Mouse (Mus musculus) layer of hippocampus, adult 8-10 months (tissue): Measurements from ENCODE around the gene Pcdh8. TPM values are rescaled to one million over a fixed set of nuclear protein-coding genes. Genes with fewer than 3 reads are reported as not detected.

ENCODE experiments used
- DNase-seq, 2 experiments: peaks; one replicate each; pipeline ENCODE4 v3.0.0; 2022; ENCODE audit warnings: low spot score in 2 of 2
- microRNA-seq, 2 experiments: library from miRNA; unstranded; fragments of <30 nt; microRNA quantifications; one replicate each; pipeline ENCODE4 v1.2.0; 2022
- total RNA-seq, 4 experiments: library from RNA; stranded (reverse); gene quantifications; 2 replicates each; pipeline ENCODE4 v1.2.4; 2022

The Pcdh8 gene
- total RNA-seq, 4 experiments from 2014 or later, result 62.3 to 64.6 (median 63.1) TPM

DNA sequence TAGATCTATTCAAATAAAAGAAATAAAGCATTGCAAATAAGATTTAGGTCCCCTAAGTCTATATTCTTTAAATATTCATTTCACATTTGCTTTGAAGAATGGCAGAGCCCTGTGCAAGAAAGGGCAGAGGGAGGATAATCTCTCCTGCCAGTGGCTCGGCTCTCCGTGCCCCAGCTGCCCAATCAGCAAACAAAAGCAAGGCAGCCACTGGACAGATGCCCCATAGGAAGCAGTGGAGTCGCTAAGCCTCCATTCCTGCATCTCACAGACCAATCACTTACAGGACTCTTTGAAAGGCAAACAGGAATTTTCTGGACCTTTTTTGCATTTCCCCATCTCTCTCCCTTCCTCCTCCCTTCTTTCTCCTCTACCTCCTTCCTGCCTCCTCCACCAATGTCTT lies 17.0 kb downstream of the Pcdh8 start:
- DNase-seq, result no peak

DNA sequence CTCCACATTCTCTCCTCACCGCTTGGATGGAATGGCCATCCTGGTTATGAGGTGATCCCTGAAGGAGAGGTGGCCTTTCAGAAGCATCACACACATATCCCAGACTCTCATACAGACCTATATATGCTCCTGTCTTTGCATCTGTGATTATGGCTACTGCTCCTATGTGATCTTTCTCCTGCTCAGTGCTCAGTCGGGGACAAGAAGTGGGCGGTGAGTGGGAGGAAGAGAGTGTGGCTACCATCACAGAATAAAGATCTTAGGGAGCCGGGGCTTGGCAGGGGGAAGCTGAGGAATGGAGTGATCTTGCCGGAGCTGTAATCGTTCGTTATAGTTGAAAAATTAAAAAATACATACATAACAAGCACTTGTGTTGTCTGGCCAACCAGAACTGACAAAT lies 17.4 kb downstream of the Pcdh8 start:
- no peak for DNase-seq

DNA sequence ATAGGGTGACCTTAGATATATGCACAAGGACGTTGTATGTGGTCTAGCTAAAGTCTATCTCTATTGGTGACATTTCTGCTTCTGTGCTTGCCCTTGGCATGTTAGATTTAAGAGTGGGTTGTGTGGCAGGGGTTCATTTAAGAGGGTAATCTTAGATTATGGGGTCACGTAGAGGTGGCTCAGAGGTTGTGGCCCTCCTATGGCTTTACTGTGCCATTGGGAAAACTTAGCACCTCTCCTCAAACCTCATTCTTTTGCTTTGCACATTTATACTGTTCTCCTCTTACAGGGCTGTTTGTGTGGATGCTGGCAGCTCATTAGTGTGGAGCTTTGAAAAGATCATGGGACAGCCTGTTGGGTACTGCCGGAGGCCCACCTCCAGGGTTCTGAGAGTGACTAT lies 30.6 kb downstream of the Pcdh8 start:
- DNase-seq, result no peak

DNA sequence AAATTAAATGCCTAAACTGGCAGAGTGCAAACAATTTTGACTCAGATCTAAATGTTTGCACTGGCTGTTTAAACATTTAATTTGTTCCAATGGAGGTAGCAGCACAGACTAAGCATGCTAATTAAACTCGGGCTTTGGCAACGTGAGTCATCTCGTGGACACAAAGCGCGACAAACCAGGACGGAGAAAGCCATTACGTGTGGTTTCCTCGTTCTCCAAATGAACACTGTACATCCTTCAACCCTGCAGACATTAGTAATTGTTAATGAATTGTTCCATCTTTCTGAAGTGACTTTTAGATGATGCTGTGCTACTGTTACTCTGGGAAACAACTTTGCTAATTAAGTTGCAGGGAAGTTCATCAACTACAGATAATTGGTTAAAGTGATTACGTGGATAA lies 32.7 kb downstream of the Pcdh8 start:
- DNase-seq, result no peak

DNA sequence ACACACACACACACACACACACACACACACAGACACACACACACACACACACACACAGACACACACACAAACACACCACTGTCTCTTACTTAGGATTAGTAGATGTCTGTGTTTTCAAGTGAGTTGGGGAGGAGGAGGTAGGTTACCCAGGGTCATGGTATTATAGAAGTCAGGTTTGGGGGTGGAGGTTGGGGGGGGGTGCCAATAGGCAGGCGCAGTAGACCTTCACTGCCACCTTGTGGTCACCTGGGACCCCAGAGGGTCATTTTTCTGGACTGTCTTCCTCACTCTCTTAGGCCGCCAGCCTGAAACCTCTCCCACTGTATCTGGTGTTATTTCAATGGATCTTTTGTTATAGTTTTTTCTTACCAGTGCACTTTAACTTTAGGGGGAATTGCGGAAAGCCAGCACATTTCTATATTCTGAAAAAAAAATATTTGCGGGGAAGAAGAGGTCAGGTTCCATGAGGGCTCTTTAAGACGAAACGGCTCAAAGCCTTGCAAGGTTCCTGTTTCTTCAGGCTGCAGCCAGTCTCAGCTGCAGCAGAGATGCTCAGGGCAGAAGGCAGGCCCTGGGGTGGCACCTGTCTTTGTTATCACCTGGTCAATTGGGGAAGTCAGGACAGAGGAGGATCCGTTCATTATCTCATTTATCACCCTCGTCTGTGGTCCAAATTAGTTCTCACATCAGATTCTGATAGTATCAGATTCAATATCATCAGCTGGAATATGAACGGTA lies 33.3 kb downstream of the Pcdh8 start:
- peak in 1 of 2 experiments; percentile 18 for DNase-seq

DNA sequence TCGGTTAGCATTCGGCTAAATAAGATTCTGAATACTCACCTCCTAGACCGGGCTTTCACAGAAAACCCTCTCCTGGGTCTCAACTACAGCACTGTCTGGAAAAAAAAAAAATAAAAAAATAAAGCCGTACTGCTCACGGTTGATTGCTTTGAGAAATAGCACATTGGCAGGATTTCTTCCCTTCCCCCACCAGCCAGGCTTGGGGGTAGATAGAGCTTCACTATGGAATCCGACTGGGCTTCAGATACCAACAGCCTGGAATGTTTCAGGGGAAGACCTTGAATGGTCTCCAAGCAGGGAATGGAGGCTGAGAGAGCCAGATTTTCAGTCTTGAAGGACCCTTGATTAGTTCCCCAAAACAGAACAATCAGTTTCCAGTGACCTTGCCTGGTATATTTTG lies 34.3 kb downstream of the Pcdh8 start:
- DNase-seq, result no peak

DNA sequence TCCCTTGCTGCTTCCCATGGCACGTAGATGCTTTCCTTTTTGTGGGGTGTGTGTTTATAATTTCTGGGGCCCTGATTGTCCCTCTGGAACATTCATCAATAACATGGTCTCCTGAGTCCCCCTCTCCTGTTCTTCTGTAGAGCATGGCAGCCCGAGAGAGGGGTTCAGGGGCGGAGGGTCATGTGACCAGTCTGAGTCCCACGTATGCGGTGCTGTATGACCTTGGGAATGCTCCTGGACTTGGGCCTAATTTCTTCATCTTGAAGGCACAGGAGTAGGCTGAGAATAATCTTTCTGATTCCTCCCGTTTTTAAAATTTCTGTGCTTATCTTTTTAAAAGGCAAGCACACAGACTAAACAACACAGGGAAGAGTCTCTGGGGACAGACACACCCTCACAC lies 37.6 kb downstream of the Pcdh8 start:
- DNase-seq, result no peak

DNA sequence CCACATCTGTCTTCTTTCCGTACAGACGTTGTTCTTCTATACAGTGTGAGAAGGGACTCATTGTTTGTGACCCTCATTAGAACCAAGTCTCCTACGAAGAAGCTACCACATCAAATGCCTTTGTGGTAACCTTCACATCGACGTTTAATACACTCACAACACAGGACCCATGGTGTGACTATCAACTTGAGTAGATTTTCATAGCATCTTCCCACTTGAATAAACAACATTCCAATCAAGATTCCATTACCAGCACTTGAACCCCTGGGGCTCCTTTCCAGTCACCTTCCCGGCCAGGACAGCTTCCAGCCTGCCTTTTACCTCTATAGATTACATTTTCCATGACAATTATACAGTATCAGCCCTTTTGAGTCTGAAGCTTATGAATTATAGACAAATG lies 42.3 kb downstream of the Pcdh8 start:
- no peak for DNase-seq

DNA sequence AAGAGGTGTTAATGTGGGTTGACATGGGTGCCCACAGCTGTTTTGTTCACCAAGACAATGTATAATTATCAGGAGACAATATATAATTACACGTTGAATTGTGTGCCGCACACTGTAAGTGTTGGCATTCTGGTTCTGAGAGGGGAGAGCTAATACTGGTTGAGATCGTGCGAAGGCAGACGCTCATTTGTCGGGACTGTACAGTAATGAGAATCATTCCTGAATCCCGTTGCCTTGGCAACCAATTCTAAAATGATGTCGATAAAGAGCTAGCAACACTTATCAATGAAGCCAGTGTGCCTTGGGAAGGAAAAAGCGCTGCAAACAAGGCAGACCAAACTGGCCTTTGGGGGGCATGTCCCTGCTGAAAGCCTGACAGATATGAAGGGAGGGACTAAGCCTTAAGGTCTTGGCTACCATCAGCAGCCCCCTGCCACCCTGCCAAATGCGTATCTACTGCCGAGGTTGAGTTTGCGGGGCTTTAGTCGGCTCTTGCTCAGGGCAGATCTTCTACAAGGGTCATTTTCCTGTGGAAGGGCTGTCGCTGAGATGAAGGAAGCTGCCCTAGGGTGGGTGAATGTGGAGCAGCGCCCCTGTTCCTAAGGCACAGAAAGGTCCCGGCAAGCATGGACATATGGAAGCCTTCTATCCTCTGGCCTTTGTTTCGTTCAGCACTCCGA lies 47.0 kb downstream of the Pcdh8 start:
- DNase-seq, result peak; percentile 52 to 58

DNA sequence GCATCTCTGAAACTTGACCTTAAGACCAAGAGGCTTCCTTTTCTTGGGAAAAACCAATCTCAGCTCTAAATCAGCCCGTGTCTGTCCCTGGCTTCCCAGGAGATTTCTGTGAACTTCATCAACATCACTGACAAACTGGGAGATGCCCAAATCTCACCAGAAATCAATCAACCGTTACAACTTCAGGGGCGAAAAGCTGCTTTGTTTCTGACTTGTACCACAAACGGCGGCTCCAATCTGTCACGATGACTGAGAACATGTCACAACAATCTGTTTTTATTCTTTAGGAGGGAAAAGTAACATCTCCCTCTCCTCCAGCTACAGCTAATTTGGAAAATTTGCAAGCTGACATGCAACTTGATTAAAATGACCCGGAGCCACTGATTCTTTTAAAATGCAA lies 48.9 kb downstream of the Pcdh8 start:
- DNase-seq, result peak in 1 of 2 experiments; percentile 47

Small RNA genes lying within 50 kb of the gene (microRNA-seq; reads per million reads assigned to microRNA genes)
- gene Mir759, result 0 reads per million in 2 experiments

Other genes with a start within 250 kb of the Pcdh8 start
- gene Sugt1, start 183.6 kb downstream of the Pcdh8 start, total RNA-seq, result 10 to 100 TPM; 76.6 to 98.3 (median 84.8) TPM
- 1 to 10 TPM; 1.7 to 6.2 (median 3.7) TPM for gene Cnmd, start 109.1 kb downstream of the Pcdh8 start, total RNA-seq
- 1 to 10 TPM; 2.8 to 3.5 (median 3.0) TPM for gene Olfm4, start 212.8 kb upstream of the Pcdh8 start, total RNA-seq